Mouse (Mus musculus) forelimb bud, embryonic 11.5 days (tissue): ENCODE measurements at regions not wholly inside any gene's neighbourhood (a gene's known extent, or its start where the extent isn't known, plus 50 kb on each side); places are given as distances from the start of the nearest gene placed in this dataset.
"Not testable (repeated sequence)": the region's sequence is repeated elsewhere in the genome, so short reads cannot be mapped to it uniquely, and the experiment has no call there.

ENCODE experiments used
- DNase-seq: peaks from one replicate; pipeline ENCODE4 v3.0.0-alpha.2; 2012; ENCODE audit warnings: low read depth, low spot score

DNA sequence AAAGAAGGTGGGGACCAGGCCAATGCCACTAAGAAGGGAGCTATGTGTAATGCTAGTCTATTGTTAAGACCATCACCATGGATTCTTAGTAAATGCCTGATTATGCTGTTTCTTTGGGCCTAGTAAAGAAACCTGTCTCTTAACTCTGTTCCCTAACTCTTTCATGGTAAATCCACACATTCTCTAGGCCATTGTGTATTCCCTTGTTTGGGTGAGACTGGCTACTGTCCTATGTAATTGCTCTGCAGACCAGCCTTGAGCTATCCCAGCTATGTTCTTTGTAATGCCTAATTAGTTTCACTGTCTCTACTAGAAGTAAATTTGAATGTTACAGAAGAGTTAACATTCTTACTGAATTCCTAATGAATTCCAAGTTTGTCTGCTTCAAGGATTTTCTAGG lies 186.9 kb upstream of the Gm10750 start:
- no peak for DNase-seq

DNA sequence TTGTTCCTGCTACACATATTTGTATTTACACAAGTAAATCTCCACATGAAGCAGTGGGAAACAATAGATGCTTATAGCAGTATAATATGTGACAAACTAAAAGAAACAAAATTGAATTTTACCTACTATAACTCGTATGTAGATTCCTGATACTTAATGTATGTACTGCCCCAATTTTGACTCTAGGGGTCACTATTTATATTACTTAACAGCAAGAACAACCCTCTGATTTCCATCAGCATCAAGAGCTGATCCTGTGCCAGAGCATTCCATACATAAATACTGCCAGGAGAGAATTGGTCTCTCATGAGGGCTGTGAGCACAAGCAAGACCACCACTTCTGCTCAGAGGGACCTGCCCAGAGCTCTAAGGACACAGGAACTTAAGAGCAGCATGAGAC lies 178.7 kb upstream of the Gm10750 start:
- no peak for DNase-seq

DNA sequence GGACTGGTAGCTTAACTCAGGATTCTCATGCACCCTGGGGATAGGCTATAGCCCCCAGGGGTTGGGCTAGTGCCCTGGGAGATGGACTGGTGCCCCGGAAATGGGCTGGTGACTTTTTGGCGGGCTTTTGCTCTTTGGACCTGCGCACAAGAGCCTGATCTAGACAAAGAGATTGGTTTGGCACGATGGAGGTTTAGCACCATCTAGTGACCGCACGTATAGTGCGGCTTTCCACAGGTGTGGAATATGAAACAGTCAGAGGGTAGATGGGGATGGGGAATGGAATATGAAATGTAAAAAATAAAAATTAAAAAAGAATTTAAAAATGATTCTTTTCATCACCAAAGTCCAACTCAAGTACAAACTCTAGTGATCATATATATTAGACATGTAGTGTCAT lies 141.4 kb upstream of the Gm10750 start:
- DNase-seq = peak; percentile 39

DNA sequence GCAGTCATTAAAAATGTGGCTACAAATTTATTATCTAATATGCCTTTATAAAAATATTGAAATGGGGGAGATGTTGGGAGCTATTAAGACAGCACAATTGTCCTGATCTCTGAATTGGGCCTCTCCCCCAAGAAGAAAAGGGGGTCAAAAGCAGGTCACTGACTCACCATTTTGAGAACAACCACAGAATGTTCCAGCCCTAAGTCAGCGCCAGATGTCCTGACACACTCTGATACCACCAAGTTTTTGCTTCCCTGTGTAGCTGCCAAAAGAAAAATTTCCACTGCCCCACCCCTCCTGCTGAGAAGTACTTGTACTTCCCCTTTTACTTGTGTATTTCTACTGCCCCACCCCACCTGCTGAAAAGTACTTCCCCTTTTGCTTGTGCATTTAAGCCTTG lies 92.5 kb upstream of the Gm10750 start:
- DNase-seq = not testable (repeated sequence)

DNA sequence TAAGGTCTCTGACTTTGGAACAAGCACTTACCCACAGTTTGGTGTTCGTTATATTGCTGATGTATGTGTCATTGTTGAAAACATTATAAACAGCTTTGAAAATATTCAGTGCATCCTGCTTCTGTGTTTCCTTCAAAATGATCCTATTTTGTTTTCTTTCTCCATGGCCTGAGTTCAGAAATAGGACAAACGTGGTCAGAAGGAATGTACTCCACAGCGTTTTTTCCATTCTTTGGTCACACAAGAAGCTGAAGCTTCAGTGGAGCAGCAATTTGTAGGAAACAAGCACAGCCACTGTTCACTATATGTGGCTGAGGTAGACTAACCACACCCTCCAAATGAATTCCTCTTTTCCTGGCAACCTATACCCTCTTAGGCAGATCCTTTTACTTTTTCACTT lies 75.1 kb upstream of the Gm10750 start:
- no peak for DNase-seq
